Mouse (Mus musculus): ENCODE measurements around the gene Abca1.

Gene Abca1

DNA sequence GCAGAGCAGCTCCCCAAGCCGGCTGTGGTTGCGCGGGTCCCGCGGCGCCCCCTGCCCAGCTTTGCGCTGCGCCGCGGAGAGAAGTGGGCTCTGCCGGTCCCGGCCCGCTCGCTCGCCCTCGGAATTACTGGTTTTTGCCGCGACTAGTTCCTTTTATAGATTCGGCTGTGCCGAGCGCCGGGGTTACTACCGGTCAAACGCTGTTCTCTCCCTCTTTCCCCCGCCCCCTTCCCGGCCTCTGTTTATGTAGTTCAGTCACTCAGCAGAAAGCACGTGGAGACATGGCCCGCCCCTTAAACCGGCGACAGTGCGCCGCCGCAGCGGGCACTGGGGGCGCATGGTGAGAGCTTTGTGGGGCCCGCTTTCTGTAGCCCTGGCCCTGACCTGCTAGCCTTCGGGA is at the start of gene Abca1:
Abca1 (minus strand) TSS at position 129 of the 400 bp plus-strand sequence.
- DNase-seq: peak; percentile 92

DNA sequence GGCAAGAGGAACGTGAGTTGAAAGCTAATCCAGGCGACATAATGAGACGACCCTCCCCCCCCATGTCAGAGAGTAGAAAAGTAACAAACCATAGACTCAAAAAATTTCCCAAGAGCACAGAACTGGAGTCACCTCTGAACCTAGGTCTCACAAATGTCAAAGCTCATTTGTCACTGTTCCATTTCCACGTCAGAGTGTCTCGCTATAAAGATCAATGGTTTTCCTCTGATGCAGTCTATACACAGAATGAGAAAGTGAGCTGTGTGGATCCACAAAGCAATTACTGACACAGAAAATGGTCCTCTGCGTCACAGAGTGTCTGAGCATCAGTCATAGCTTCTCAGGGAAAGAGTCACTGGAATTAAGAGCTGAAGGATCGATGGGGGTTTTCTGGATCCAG is 44.8 kb upstream of the Abca1 start:
- no peak for DNase-seq

DNA sequence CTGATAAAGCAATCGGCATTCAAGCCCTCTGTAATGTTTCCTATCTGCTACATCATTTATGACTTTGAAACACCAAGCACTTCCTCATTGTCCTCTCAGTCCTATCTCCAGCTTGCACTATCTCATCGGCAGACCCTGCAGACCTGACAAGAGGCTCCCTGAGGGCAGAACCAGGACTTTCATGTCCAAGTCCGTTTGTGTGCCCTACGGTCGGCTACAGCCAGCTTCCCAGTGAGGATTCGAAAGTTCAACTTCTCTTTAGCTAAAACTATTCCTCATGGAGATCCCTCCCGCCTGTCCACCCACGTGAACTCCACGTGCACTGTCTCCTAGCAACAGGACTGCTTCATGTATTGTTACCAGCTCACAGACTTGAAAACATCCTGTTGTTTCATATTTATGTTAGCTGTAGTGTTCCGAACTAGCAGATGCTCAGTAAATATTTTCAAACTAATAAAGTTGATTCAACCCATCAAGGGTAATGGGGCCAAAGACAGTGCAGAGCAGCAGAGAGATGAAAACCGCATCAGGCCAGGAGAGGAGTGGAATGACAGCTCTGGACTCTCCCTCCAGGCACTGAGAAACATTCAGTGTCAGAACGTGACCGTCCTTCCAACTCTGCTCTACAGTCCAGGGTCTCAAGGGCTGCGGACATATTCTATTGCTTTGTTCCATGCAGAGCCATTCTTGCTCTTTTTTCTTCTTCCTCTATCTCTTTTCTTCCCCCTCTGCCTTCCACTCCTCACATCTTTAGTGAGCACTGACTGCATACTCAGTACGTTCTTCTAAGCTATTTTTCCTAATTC is 44.1 kb upstream of the Abca1 start:
- DNase-seq: peak; percentile 32

DNA sequence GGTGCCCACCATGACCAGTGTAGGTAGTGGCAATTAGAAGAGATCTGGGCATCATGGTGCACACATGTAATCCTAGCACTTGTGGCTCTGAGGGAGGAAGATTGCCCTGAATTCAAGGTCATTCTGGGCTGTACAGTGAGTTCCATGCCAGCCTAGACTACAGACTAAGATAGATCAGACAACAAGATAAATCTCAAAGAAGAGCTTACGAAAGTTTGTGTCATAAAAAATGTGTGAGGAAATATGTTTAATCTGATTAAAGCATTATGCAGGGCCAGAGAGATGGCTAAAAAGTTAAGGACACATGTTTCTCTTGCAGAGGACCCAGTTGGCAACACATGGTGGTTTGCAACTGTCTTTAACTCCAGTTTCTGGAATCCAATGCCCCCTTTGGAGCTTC is 40.6 kb upstream of the Abca1 start:
- DNase-seq: no peak

DNA sequence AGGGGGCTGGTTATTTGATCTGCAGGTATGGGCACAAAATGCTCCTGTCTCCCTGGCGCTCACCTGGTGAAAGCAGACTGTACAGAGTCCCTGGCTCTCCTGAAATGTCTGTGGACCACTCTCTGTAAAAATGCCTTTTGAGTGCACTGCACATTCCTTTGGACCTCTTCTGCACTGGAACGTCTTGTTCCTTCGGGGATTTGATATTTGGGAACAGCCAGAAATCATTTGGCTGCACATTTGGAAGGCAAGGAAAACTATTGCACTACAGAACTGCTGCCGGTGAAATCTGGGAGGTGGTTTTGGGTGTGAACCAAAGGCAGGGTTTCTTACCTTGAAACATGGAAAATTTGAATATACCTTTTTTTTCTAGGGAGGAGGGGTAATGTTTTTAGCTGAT is 38.1 kb upstream of the Abca1 start:
- no peak for DNase-seq

DNA sequence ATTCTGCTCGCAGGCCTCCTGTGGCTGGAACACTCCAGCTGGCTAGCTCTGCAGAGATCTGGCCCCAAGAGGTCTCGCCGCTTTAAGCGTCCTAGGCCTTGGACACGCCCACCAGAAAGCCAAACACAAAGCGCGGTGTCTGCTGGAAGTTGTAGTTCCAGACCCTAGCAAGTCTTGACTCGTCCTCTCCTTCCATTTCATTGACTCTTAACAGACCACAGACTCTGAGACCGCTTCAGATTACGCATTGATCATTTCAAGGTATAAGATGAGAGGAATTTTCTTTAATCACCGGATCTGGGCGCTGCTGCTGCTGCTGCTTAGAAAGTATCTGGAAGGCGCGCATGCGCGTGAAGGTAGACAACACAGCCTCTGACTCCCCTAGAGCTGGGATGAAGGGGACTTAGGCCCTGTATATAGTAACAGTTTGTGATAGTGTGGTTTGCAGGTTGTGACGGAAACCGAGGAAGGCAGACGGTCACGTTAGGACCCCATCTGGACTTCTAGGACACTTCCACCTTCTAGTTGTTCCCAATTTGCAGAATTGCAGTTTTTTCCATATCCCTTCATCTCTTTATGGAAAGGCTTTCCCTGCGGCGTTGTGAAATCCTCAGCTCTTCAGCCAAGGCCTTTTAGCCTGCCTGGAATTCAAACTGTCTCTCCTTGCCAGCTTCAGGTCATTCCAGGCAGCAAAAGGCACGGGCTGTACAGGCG is 36.5 kb upstream of the Abca1 start:
- DNase-seq: peak; percentile 89

DNA sequence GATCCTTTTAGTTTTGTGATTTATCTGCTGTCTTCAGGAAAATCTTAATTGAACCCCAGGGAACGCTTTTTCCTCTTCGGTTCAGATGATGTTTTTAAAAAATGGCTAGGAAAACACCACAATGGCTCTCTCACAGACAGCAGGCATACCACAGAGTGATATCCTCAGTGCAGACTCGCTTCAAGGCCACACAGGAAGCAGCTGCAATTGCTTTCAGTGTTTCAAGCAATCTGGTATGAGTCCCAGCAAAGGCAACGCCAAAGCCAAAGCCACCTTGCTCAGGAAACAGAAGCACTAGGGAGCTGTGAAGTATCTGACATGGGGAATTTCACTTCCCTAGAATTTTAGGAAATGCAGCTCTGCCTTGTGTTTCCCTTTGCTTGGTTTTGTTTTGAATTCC is 27.4 kb upstream of the Abca1 start:
- peak; percentile 30 for DNase-seq

DNA sequence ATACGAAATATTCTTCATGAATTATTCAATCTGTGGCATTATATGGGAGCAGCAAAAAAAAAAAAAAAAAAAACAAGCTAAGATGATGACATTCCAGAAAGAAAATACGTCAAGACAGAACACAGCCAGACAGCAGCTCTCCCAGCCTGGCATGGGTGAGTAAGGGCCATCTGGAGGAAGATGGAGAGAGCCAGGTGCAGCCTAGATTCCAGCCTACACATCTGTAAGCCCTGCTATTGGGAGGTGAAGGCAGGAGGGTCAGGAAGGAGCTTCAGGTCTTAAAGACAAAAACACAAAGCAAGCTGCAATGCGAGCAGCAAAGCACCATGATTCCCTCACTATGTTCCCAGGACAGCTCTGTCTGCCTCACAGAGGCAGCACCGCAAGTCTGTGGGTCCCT is 26.9 kb upstream of the Abca1 start:
- no peak for DNase-seq

DNA sequence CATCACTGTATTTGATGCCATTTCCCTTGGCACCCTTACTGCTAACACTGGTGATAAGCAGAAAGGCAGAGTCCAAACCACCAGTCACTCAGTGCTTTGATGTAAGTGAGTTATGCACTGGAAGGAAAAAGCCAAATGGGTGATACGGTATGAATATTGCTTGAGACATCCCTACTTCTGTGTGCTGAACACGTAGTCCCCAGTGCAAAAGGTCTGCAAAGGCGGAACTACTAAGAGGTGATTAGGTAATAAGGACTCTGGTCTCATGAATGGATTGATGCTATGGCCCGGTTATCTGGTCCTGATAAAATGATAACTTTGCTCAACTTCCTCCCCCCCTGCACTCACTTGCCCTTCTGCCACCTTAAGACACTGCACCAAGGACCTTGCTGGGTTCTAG is 26.4 kb upstream of the Abca1 start:
- DNase-seq: no peak

DNA sequence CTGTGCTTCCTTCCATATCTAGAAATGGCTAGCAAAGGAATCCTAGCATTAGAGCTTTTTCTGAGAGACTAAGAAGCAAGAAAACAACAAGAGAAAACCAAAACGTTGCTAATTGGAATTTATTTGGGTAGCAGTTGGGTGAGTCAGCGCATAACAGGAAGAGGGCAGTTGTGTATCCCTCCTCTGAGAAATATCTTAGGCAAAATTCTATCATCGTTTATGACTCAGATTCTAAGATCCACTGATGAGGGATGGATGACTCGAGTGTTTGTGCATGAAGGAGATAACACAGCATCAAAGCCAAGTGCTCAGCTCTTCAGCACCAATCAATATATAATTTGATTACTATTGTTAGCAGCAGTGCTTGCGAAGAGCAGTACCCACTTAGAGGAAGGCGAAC is 21.8 kb upstream of the Abca1 start:
- no peak for DNase-seq

DNA sequence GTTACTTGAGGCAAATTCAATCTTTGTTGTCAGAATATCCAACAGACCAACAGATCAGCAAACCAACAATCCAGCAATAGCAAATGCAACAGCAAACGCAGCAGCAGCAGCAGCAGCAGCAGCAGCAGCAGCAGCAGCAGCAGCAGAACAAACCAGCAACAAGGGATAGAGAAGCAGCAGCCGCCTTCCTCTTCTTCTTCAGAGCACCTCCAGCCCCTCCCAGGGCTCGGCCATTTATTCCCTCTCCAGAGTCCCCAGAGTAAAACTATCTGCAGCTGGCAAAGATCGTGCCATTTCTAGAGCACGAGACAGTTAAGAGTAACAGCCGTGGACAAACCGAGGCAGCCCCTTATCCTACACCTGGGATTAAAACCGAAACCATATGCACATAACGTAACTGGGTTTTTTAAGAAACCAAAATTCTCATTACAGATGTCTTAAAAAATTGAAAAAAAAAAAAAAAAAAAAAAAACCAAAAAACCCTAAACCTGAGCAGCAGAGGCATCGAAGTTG is 19.7 kb upstream of the Abca1 start:
- no peak for DNase-seq

DNA sequence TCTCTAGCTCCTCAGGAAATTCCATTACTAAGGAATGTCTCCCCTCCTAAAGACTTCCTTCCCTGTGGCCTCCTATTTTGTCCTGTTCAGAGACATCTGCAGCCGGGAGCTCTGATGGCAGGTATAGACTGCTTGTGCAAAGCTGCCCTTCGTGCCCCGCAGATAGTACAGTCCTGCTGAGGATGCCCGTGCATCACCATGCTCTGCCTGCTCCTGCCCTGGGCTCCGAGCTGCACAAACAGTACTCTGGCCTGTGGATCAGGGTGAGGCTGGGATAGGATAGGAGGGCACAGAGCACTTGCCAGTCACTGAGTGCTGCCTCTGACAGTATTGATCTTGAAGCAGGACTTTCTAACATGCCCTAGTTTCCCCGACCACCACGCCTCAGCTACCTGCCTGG is 18.8 kb upstream of the Abca1 start:
- no peak for DNase-seq

DNA sequence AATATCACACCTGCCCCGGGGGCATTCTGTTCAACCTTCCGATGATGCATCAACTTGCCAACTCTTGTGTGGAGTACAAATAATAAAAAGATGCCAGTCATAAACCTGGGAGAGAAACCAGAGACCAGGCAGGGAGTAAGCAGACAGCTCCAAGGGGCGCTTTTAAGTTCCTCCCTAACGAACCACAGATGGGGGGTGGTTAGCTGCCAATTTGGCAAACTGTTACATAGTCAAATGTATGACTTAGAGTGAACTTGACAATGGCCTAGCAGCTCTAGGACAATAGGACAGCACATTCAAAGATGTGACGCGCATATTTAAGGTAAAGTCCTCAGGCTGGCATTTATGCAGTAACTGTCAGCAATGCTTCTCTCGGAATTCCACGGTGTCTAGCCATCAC is 18.0 kb upstream of the Abca1 start:
- DNase-seq: no peak

DNA sequence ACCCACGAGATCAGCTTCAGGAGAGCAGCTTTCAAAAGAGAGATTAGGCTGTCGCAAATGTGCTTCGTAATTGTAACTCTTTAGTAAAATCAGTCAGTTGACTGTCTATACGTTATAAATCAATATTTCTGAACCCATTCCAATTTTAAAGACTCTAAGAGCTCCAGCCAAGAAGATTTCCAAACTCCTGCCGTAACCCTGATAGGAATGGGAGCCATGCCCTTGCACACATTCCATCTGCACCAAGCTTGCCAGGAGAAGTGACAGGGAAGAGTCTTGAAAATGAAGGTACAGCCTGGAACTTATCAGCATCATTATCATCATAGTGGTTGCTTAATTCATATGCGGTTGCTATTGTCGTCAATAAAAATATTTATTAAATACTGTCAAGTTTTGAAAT is 15.2 kb upstream of the Abca1 start:
- no peak for DNase-seq

DNA sequence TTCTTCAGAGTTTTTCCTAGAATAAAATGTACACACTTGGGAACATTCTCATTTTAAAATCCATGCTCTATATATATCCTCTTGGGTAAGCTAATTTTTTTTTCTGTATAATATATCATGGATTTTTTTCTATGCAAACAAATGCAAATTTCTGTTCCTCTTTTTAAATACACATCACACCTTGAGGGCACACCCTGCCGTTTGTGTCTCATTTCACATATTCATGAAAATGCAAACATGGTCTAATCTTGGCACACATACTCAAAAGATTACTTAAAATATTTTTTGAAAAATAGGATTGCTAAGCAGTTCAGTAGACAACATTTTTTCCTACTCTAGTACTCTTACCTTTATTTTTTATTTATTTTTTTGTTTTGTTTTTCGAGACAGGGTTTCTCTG is 10.7 kb upstream of the Abca1 start:
- no peak for DNase-seq

DNA sequence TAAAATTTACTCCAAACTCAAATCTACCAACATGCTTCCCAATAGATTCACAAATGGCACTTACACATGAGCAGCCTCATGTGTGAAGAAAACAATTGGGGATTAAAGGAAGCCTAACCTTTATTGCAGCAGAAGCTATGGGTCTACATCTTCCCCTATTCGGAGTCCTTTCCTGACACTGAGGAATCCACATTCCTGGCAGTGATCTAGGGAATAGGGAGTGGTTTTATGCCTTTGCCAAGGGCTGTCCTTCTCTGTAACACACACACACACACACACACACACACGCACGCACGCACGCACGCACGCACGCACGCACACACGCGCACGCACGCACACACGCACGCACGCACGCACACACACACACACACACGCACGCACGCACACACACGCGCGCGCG is 5.5 kb upstream of the Abca1 start:
- DNase-seq: no peak

DNA sequence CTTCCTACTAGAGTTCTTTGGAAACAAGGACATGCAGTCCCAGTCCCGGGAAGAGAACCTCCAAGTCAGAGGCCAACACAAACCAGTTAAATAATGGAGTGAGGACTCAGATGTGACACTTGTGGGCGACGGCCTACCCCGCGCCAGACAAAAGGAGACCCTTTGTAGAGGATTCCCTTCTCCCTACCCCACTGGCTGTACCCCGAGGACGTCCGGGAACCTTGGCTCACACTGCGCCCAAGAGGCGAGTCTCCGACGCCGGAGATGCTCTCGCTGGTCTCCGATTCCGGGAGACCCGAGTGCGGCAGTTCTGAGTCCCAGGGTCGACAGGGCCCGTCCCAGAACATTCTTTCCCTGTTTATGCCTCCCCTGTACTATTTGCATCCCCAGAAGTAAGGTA is 519 bp downstream of the Abca1 start:
- DNase-seq: peak; percentile 53

DNA sequence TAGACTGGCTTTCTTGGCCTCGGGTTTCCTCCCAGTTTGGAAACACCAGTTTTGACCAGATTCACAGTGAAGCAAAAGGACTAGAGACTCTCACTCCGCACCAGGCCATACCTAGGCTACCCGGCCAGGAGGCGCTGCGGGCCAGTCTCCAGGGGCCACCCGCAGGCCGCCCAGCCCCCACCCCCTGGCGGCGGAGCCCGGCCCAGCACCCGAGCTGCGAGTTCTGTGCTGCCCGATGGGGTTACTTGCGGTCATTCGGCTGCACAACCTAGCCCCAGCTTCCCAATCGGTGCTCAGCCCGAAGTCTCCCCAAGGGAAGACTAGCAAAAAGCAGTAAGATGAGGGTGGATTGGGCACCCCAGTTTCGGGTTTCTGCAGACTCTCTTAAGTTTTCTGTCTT is 1.1 kb downstream of the Abca1 start:
- DNase-seq: peak; percentile 90

DNA sequence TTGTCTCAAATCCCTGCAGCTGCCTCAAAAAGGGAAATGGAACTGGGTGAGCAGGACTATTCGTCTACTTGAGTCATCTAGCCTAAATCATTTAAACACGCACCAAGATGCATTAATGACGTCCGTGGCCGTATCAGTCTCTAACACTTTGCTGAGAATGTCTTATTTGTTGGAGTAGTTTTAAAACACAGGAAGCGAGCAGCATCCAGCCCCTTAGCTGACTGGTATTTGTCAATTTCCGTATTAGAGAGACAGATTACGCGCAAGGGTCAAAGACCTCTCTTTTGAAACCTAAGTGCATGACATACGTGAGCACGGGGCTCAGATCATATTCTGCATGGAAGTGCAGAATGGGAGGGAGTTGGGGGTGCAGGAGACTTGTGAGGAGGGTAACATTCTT is 4.2 kb downstream of the Abca1 start:
- no peak for DNase-seq

DNA sequence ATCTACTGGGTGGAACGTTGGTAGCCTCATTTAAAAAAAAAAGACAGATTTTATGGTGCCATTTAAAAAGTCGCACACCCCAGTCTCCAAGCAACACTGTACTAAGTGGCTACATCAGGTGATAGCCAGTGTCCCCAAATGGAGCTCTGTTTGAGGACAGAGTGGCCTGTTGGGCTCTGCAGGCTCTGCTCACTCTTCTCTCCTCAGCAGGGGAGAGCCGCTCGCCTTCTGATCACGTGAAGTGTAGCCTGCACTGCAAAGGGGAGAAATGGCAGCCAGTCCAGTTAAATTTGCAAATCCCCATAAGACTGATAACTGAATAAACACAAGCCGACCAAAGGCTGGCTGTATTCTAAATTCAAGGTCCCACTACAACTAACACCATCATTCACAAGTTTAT is 6.0 kb downstream of the Abca1 start:
- no peak for DNase-seq

DNA sequence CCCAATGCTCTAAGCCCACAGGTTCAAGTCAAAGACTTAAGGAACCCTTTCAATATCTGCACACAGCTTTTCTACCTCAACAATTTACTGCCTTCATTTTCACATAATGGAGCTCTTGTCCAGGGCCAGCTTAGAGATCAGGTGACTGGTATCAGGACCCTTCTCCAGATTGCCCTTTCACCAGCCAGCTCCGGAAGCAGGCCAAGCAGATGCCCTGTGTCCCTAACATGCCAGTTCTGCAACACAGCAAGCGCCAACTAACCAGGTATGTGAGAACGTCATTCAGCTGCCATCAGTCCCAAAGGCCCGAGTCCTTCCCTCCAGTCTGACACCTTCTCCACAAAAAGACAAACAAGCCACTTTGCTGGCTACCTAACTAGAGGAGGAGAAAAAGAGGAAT is 6.6 kb downstream of the Abca1 start:
- DNase-seq: no peak

DNA sequence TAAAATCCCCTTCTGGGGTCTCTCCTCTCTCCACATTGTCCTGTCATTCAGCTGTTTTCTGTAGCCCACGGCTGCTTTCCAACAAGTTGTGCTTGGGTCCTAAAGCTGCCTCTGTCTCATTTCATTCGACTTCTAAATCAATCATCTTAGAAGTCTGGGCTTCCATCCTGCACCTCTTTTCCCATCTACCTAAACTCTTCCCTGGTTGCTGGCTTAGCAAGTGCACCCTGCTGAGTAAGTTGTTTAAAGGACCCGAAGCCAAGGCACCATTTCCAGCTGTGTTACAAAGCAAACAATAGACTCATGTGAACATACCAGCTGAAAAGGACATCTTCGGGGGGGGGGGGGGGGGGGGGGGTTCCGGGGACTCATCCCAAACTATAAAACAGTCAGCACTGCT is 7.0 kb downstream of the Abca1 start:
- DNase-seq: no peak

DNA sequence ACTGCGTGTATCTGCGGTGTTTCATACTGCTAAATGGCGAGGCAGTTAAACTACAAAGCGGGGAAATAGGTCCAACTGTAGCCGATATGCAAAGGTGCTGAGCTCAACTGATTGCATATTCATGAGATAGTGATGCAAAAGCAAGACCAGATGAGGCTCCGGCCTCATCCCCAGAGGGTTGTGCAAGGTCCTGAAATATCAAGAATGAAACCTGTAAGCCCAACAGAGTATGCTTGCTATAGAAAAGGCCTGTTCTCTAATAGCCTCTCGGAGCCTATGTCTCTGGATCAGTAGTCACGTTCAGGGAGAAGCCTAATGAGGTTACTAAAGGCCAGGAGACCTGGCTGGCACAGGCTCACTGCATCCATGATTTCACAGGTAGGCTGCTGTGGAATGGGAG is 9.2 kb downstream of the Abca1 start:
- DNase-seq: no peak

DNA sequence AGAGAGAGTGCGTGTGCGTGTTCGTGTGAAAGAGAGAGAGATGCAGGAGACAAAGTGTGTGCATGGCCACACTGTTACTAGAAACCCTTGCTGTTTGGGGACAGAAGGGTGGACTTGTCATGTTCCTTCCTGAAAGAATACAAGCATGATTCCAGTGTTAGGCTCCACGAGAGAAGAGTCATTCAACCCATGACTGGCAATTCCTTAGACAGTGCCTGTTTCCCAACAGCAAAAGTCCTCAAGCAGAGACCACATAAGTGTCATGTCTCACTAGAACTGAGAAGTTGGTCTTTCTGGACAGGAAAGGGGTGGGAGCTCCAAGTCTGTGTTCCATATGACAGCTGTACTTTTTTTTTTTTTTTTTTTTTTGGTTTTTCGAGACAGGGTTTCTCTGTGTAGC is 10.1 kb downstream of the Abca1 start:
- DNase-seq: no peak

DNA sequence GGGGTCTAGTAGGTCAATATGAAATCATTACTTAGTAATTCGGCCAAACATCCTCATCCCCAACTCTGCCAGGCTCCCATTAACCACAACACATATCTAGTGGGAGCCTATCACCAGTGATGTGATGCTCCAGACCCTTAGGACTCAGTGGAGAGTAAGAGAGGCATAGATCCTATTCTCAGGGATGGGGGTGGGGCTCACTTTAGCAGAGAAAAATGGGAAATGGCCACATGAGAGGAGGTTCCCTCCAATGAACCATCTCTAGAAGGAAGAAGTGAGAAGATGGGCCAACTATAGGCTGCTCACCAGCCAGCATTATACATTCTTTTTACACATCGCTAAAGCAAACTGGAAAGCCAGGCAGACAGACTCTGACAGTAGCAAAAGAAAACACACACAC is 10.9 kb downstream of the Abca1 start:
- no peak for DNase-seq
